Mouse (Mus musculus): ENCODE results near the gene Hsd11b1. TPM values are rescaled to one million over a fixed set of nuclear protein-coding genes. Genes with fewer than 3 reads are reported as not detected.

Gene Hsd11b1
- total RNA-seq, 2 experiments from 2014 or later, result 17.4 to 18.1 TPM

- Histone ChIP-seq H3K27ac (no peak overlapping the region), H3K4me3 (no peak overlapping the region)
- intact Hi-C loops (cut with DNase I), result no loop called here
- DNase-seq (ENCODE audit: extremely low spot score in 1 of 2, low spot score in 2 of 2), result no peak
- no peak for TF ChIP-seq CTCF (IDR thresholded peaks at IDR 0.05)
Observed at GRCm38 (mm10) chr1:193214053-193214452, 49.8 kb downstream of the Hsd11b1 start.

DNA sequence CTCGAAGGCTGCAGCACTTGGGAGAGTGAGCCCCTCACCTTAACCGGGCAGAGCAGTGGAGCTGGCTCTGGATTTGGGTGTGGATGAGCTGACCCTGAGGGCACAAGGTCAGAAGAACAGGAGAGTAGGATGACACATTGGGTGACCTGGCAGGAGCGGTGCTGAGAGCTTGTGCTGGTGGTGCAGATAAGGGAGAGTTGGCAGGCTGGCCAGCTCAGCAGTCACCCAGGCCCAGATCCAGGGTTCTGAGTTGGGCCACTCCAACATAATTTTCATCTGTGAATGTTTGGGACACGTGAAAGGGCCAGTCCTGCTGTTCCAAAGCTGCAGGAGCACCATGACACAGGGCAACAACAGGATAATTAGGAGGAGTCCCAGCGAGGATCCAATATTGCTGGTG, 52.5 kb downstream of the Hsd11b1 start:
- no peak overlapping the region for H3K4me3 ChIP-seq
- intact Hi-C loops (cut with DNase I), result no loop called here
- no peak overlapping the region for H3K27ac ChIP-seq
- no peak for DNase-seq (ENCODE audit: extremely low spot score in 1 of 2, low spot score in 2 of 2)
- TF ChIP-seq CTCF (IDR thresholded peaks at IDR 0.05), result no peak

GRCm38 (mm10) chr1:193208178-193208577, 55.7 kb downstream of the Hsd11b1 start:
- no peak overlapping the region for H3K4me3 ChIP-seq
- intact Hi-C loops (cut with DNase I), result loop anchor here (1.0 to 2.0 kb wide), 3 partner anchors 43 to 175 kb away; no protein-coding TSS in a partner anchor
- peak; percentile 93 for TF ChIP-seq CTCF (IDR thresholded peaks at IDR 0.05)
- DNase-seq (ENCODE audit: extremely low spot score in 1 of 2, low spot score in 2 of 2), result peak; percentile 52 to 64
- no peak overlapping the region for H3K27ac ChIP-seq

DNA sequence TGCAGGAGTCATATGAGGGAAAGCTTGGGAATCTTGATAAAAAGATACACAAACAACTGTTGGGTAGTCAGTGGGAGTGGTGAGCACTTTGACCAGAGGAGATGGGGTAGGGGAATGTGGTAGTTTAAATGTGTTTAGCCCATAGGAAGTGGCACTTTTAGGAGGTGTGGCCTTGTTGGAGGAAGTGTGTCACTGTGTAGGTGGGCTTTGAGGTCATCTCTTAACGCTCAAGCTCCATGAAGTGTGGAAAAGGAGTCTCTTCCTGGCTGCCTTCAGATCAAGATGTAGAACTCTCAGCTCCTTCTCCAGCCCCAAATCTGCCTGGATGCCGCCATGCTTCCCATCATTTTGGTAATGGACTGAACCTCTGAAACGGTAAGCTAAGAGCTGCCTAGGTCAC, 56.4 kb downstream of the Hsd11b1 start, which contains the start of gene Lamb3:
Gene Lamb3, plus strand, starts transcription at position 197 of the 400 bp plus-strand sequence.
- intact Hi-C loops (cut with DNase I), result no loop called here
- H3K4me3 ChIP-seq, result no peak within 1 kb of the TSS
- no peak for TF ChIP-seq CTCF (IDR thresholded peaks at IDR 0.05)
- DNase-seq (ENCODE audit: extremely low spot score in 1 of 2, low spot score in 2 of 2), result no peak
- no peak within 1 kb of the TSS for H3K27ac ChIP-seq

GRCm38 (mm10) chr1:193205431-193205830, 58.4 kb downstream of the Hsd11b1 start:
- H3K4me3 ChIP-seq, result no peak overlapping the region
- intact Hi-C loops (cut with DNase I), result no loop called here
- no peak for DNase-seq (ENCODE audit: extremely low spot score in 1 of 2, low spot score in 2 of 2)
- H3K27ac ChIP-seq, result no peak overlapping the region
- no peak for TF ChIP-seq CTCF (IDR thresholded peaks at IDR 0.05)

DNA sequence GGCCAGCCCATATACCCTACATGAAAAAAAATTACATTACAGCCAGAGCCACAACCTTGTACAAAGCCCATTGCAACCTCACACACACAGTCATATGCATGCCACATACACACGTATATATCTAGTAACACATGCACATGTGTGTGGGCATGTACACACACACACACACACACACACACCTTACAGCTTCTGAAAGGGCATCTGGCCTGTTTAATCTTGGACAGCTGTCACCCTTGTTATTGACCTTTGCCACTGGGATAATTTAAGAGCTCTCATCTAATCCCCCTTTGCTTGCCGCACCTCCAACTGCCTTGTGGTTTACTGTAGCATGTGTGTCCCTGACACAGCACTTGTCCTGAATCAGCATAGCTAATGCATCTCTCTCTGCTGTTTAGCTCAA, 60.1 kb downstream of the Hsd11b1 start:
- no peak for TF ChIP-seq CTCF (IDR thresholded peaks at IDR 0.05)
- no peak overlapping the region for H3K27ac ChIP-seq
- intact Hi-C loops (cut with DNase I), result no loop called here
- no peak for DNase-seq (ENCODE audit: extremely low spot score in 1 of 2, low spot score in 2 of 2)
- H3K4me3 ChIP-seq, result no peak overlapping the region

GRCm38 (mm10) chr1:193201383-193201778, 62.5 kb downstream of the Hsd11b1 start, which contains the start of gene Traf3ip3:
Gene Traf3ip3, minus strand, starts transcription at chr1:193201703.
- H3K27ac ChIP-seq, result no peak within 1 kb of the TSS
- intact Hi-C loops (cut with DNase I), result no loop called here
- no peak for TF ChIP-seq CTCF (IDR thresholded peaks at IDR 0.05)
- DNase-seq (ENCODE audit: extremely low spot score in 1 of 2, low spot score in 2 of 2), result no peak
- no peak within 1 kb of the TSS for H3K4me3 ChIP-seq

DNA sequence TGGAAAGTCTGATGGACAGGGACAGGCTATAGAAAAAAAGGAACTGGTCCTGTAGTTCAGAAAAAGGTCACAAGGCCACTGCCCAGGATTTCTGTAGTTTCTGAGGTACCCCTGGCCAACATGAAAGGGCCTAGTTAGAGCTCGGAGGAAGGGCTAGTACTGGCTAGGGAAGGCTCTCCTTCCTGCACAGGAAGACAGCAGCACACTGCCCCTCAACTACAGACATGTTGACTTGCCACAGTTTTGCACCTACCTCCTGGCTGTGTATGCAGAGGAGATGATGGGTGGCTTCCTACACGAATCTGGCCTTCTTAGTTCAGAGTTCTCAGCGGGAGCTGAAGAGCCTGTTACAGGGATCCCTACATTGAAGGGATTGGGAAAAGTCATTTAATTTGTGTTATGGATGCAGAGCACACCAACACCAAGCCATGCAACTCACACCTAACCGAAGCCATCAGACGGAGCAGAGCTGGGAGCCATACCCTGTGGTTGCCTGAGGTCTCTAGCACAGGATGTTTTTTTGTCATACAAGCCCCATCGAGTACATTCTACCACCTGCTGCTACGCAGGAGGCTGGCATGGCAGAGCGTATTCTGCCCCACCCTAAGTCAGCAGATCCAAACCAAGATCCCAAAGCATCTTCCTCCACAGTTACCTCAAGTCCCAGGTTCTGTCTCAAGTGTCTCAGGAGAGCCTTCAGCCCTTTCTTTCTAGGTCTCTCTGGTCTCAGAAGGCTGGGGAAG, 63.1 kb downstream of the Hsd11b1 start:
- intact Hi-C loops (cut with DNase I), result no loop called here
- no peak overlapping the region for H3K4me3 ChIP-seq
- no peak for TF ChIP-seq CTCF (IDR thresholded peaks at IDR 0.05)
- no peak for DNase-seq (ENCODE audit: extremely low spot score in 1 of 2, low spot score in 2 of 2)
- no peak overlapping the region for H3K27ac ChIP-seq

DNA sequence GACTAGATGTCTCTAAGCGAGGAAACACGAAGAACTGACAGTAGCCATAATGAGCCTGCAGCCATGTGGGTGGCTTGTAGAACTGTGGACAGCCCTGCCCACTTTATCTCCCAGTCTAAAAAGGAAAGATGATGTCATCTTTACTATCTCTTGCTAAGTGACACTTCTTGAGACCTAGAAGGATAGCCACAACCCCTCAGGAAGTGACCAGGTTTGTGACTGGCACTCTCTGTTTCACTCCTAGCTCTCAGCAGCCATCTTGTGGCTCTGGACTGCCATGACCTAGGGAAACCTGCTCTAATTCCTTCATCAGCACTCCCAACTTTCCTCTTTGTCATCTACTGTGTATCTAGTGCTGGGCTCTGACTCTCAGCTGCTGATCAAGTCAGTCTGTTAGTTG, 65.6 kb downstream of the Hsd11b1 start:
- peak; percentile 16 for TF ChIP-seq CTCF (IDR thresholded peaks at IDR 0.05)
- Histone ChIP-seq H3K27ac (no peak overlapping the region), H3K4me3 (no peak overlapping the region)
- intact Hi-C loops (cut with DNase I), result no loop called here
- DNase-seq (ENCODE audit: extremely low spot score in 1 of 2, low spot score in 2 of 2), result no peak

DNA sequence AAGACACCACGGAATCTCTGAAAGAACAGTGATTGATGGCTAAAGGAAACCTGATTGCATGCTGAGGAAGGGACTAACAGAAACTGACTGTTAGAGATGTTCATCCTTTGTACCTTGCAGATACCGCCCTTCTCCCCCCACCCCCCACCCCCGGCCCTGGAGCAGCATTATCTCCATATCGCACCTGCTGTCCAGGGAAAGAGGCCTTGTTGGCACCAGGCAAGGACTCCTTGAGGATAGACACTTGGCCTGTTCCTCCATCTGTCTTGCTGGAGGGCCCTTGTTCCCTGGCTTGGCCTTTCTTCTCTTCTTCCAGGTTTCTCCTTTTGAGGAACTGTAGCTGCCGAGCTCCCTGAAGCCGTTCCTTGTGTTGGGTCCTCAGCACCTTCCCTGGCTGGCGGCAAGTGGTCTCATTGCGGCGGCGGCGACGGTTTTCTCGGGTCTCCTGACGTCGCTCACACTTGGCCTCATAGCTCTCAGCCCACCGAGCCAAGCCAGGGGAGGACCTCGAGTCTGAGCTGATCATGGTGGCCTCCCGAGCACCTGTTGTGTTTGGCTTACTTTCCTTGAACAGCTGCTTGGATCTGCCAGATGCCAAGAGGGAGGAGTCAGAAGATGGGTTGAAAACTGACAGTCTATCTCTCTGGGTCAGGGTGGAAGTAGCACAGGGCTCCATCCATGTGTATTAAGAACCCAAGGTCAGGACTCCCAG, 66.2 kb downstream of the Hsd11b1 start:
- DNase-seq (ENCODE audit: extremely low spot score in 1 of 2, low spot score in 2 of 2), result no peak
- no peak for TF ChIP-seq CTCF (IDR thresholded peaks at IDR 0.05)

DNA sequence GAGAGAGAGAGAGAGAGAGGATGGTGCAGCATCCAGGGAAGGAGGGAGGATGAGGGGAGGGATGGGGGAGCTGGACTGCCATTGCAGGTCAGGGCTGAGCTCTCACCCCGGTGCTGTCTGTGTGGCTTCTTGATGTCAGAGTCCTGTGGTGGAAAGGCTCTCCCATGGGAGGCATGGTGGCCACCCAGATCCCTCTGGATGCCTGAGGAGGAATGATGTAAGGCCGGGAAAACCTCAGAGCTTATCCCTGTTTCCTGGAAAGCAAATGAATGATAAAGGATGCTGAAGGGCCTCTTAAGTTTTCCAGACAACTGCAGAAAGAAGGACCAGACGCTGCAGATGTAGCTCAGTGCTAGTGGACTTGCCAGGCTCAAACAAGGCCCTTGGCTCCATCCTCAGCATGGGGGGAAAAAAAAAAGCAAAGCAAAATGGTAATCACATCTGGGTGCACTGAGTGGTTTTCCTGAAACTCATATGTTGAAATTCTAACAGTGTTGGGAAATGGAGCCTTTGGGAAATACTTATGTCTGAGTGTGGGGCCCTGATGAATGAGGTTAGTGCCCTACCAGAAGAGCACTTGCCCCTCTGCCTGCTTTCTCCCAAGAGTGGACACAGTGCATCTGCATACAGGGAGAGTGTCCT, 68.6 kb downstream of the Hsd11b1 start:
- intact Hi-C loops (cut with DNase I), result no loop called here

More for the DNA sequence above, 66.2 kb downstream of the Hsd11b1 start:
- Histone ChIP-seq H3K27ac (no peak overlapping the region), H3K4me3 (no peak overlapping the region)
- intact Hi-C loops (cut with DNase I), result no loop called here

More for the DNA sequence above, 68.6 kb downstream of the Hsd11b1 start:
- DNase-seq (ENCODE audit: extremely low spot score in 1 of 2, low spot score in 2 of 2), result no peak
- Histone ChIP-seq H3K27ac (no peak overlapping the region), H3K4me3 (no peak overlapping the region)
- TF ChIP-seq CTCF (IDR thresholded peaks at IDR 0.05), result no peak
